Mouse (Mus musculus): ENCODE measurements at regions not wholly inside any gene's neighbourhood (a gene's known extent, or its start where the extent isn't known, plus 50 kb on each side); places are given as distances from the start of the nearest gene placed in this dataset.
A peak's percentile ranks its signal among the peaks of the same experiment; 100 is the strongest.

DNA sequence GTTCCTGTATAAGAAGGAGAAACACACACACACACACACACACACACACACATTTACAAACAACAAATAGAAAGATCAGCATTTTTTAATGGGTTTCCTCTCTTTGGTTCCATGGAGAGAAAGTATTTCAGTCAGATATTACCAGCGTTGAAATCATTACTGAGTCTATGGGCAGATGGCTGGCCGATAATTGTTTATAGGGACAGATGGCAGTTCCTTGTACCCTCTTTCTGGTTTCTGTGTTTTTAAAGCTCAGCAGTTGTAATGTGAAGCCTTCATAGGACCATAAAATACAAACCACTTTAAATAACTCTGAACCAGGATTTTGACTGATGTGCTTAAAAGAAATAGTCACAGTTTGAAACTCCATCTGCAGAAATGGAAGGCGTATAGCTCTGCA, 487.5 kb upstream of the Cypt14 start:
- Histone ChIP-seq H3K9ac (replicated peaks; ENCODE audit: low read depth, low read length) (no peak overlapping the region), H3K36me3 (ENCODE audit: control insufficient read depth, insufficient read depth) (no peaks in the 10 kb centered on the region), H3K4me1 (replicated peaks; ENCODE audit: control insufficient read depth, insufficient read depth, low read length) (no peaks in the 10 kb centered on the region), H3K9me3 (ENCODE audit: control insufficient read depth, low read length) (no peaks in the 10 kb centered on the region), H3K27ac (ENCODE audit: low read length) (no peak overlapping the region), H3K27me3 (replicated peaks; ENCODE audit: control insufficient read depth, insufficient read depth, low read length) (no peaks in the 10 kb centered on the region), H3K4me3 (replicated peaks; ENCODE audit: low read length) (no peak overlapping the region), H3K4me2 (ENCODE audit: low read length) (no peak overlapping the region)
- ATAC-seq = peak; percentile 76
- WGBS = 74% methylated on average over 3 of the region's 3 CpGs

DNA sequence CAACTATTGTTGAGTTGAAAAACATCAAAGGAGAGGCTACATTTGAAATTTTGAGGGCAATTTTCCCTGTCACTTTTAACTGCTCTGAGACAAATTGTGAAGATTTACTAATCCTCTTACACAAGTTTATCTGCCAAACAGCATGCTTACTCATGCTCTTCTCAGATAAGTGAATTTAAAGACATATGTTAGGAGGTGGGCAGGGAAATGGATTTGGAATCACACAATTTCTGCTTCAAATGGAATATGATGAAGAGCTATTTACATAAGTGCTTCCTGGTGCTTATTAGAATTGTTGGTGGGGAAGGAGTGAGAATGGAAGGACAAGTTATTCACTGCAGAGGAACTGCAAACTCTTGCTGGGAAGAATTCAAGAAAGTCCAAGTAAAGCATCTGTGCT, 473.2 kb upstream of the Cypt14 start:
- H3K4me3 ChIP-seq (replicated peaks; ENCODE audit: low read length) = no peak overlapping the region
- H3K27me3 ChIP-seq (replicated peaks; ENCODE audit: control insufficient read depth, insufficient read depth, low read length) = no peaks in the 10 kb centered on the region
- H3K4me1 ChIP-seq (replicated peaks; ENCODE audit: control insufficient read depth, insufficient read depth, low read length) = no peaks in the 10 kb centered on the region
- no peak overlapping the region for H3K9ac ChIP-seq (replicated peaks; ENCODE audit: low read depth, low read length)
- no peaks in the 10 kb centered on the region for H3K9me3 ChIP-seq (ENCODE audit: control insufficient read depth, low read length)
- ATAC-seq = no peak
- H3K36me3 ChIP-seq (ENCODE audit: control insufficient read depth, insufficient read depth) = no peaks in the 10 kb centered on the region
- H3K27ac ChIP-seq (ENCODE audit: low read length) = no peak overlapping the region
- no peak overlapping the region for H3K4me2 ChIP-seq (ENCODE audit: low read length)
